Mouse (Mus musculus): ENCODE data around the gene Tppp2. TPM values are rescaled to one million over a fixed set of nuclear protein-coding genes. Genes with fewer than 3 reads are reported as not detected.

The Tppp2 gene
- polyA plus RNA-seq, 1 experiment: not detected

GRCm38 (mm10) chr14:51960316-51960715 is 42.1 kb downstream of the Tppp2 start:
- Histone ChIP-seq H3K4me1 (ENCODE audit: control insufficient read depth, insufficient read depth, low read length) (no peaks in the 10 kb centered on the region), H3K9me3 (replicated peaks; ENCODE audit: control insufficient read depth, insufficient read depth, low read length, poor library complexity, severe bottlenecking) (no peaks in the 10 kb centered on the region), H3K4me3 (ENCODE audit: low read depth, low read length) (no peak overlapping the region), H3K27ac (ENCODE audit: insufficient read depth, low read length) (no peak overlapping the region), H3K36me3 (ENCODE audit: control insufficient read depth, insufficient read depth, low read length, poor library complexity, severe bottlenecking) (no peaks in the 10 kb centered on the region), H3K9ac (ENCODE audit: low read depth, poor library complexity, severe bottlenecking) (no peak overlapping the region), H3K27me3 (ENCODE audit: control insufficient read depth, insufficient read depth, low read length, poor library complexity, severe bottlenecking) (no peaks in the 10 kb centered on the region)
- TF ChIP-seq CTCF (IDR thresholded peaks at IDR 0.05; ENCODE audit: low read depth, low read length) (no peak), EP300 (IDR thresholded peaks at IDR 0.05; ENCODE audit: insufficient read depth, low read depth, low read length) (no peak), POLR2A (IDR thresholded peaks at IDR 0.05; ENCODE audit: insufficient read depth, low read length) (no peak)

- H3K4me1 ChIP-seq (ENCODE audit: control insufficient read depth, insufficient read depth, low read length): no peaks in the 10 kb centered on the region
- no peaks in the 10 kb centered on the region for H3K9me3 ChIP-seq (replicated peaks; ENCODE audit: control insufficient read depth, insufficient read depth, low read length, poor library complexity, severe bottlenecking)
- TF ChIP-seq EP300 (IDR thresholded peaks at IDR 0.05; ENCODE audit: insufficient read depth, low read depth, low read length) (no peak), CTCF (IDR thresholded peaks at IDR 0.05; ENCODE audit: low read depth, low read length) (no peak), POLR2A (IDR thresholded peaks at IDR 0.05; ENCODE audit: insufficient read depth, low read length) (no peak)
- H3K4me3 ChIP-seq (ENCODE audit: low read depth, low read length): no peak overlapping the region
- no peaks in the 10 kb centered on the region for H3K36me3 ChIP-seq (ENCODE audit: control insufficient read depth, insufficient read depth, low read length, poor library complexity, severe bottlenecking)
- no peak overlapping the region for H3K27ac ChIP-seq (ENCODE audit: insufficient read depth, low read length)
- H3K27me3 ChIP-seq (ENCODE audit: control insufficient read depth, insufficient read depth, low read length, poor library complexity, severe bottlenecking): no peaks in the 10 kb centered on the region
- no peak overlapping the region for H3K9ac ChIP-seq (ENCODE audit: low read depth, poor library complexity, severe bottlenecking)
Observed at GRCm38 (mm10) chr14:51967400-51967799, 49.2 kb downstream of the Tppp2 start.

Other genes starting within 250 kb of the Tppp2 start
- gene Gm17079, start 223.0 kb upstream of the Tppp2 start, polyA plus RNA-seq (2011; ENCODE audit: insufficient read depth, insufficient read length, low read depth, missing spikeins): not detected in 2 replicates
- not detected in 2 replicates for gene Gm5800, start 201.2 kb upstream of the Tppp2 start, polyA plus RNA-seq (2011; ENCODE audit: insufficient read depth, insufficient read length, low read depth, missing spikeins)
- gene Ang4, start 144.8 kb upstream of the Tppp2 start, polyA plus RNA-seq (2011; ENCODE audit: insufficient read depth, insufficient read length, low read depth, missing spikeins): not detected in 2 replicates
- not detected in 2 replicates for gene AY358078, start 118.4 kb upstream of the Tppp2 start, polyA plus RNA-seq (2011; ENCODE audit: insufficient read depth, insufficient read length, low read depth, missing spikeins)
- not detected in 2 replicates for gene Ear6, start 64.7 kb upstream of the Tppp2 start, polyA plus RNA-seq (2011; ENCODE audit: insufficient read depth, insufficient read length, low read depth, missing spikeins)
- 19.2 and 24.2 TPM in 2 replicates for gene Mettl17, start 33.6 kb upstream of the Tppp2 start, polyA plus RNA-seq (2011; ENCODE audit: insufficient read depth, insufficient read length, low read depth, missing spikeins)
- 2.7 and 3.3 TPM in 2 replicates for gene Slc39a2, start 25.5 kb upstream of the Tppp2 start, polyA plus RNA-seq (2011; ENCODE audit: insufficient read depth, insufficient read length, low read depth, missing spikeins)
- gene Ndrg2, start 4.3 kb upstream of the Tppp2 start, polyA plus RNA-seq (2011; ENCODE audit: insufficient read depth, insufficient read length, low read depth, missing spikeins): 26.7 and 30.2 TPM in 2 replicates
- gene Rnase13, start 4.3 kb downstream of the Tppp2 start, polyA plus RNA-seq (2011; ENCODE audit: insufficient read depth, insufficient read length, low read depth, missing spikeins): not detected in 2 replicates
- 20.5 and 24.8 TPM in 2 replicates for gene Arhgef40, start 66.3 kb downstream of the Tppp2 start, polyA plus RNA-seq (2011; ENCODE audit: insufficient read depth, insufficient read length, low read depth, missing spikeins)
- gene Tmem253, start 97.2 kb downstream of the Tppp2 start, polyA plus RNA-seq (2011; ENCODE audit: insufficient read depth, insufficient read length, low read depth, missing spikeins): 1.3 and 1.9 TPM in 2 replicates
- 64.5 and 69.1 TPM in 2 replicates for gene Zfp219, start 102.3 kb downstream of the Tppp2 start, polyA plus RNA-seq (2011; ENCODE audit: insufficient read depth, insufficient read length, low read depth, missing spikeins)
- gene Olfr221, start 124.0 kb downstream of the Tppp2 start, polyA plus RNA-seq (2011; ENCODE audit: insufficient read depth, insufficient read length, low read depth, missing spikeins): not detected in 2 replicates
- gene Hnrnpc, start 185.6 kb downstream of the Tppp2 start, polyA plus RNA-seq (2011; ENCODE audit: insufficient read depth, insufficient read length, low read depth, missing spikeins): 949 and 975 TPM in 2 replicates
- 6.7 and 9.0 TPM in 2 replicates for gene Rpgrip1, start 192.3 kb downstream of the Tppp2 start, polyA plus RNA-seq (2011; ENCODE audit: insufficient read depth, insufficient read length, low read depth, missing spikeins)

All from ES-Bruce4 (cell line).